Mouse (Mus musculus): Measurements from ENCODE around the gene Cep55. TPM values are rescaled to one million over a fixed set of nuclear protein-coding genes. Genes with fewer than 3 reads are reported as not detected.

Cep55 gene
- polyA plus RNA-seq, 1 experiment from 2014 or later: 1.9 TPM

DNA sequence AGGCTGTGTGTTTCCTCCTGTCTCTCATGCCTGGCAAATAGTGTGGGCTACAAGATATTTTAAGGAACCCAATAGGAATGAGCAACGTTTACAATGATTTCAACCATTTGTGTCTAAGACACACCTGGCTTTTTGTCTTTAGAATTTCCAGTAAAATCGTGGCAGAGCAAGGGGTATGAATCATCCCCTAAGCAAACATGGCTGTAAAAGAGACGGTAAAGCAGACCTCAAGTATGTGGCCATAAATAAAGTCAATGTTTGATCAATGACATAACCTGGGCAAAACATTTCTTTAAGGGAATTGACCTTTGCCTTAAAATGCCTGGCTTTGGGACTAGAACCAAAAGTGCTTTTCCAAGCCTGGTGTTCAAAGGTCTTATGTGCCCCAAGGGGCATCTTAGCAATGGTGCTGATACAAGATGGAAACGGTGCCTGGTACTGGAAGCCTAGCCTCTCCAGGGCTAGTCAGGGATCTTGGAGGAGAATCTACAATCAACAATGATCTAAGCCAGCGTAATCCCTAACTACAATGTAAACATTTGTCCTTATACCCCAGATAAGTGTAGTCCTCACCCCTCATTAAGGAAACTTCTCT is 28.2 kb downstream of the Cep55 start:
- 31% methylated on average over 5 of the region's 5 CpGs for WGBS

DNA sequence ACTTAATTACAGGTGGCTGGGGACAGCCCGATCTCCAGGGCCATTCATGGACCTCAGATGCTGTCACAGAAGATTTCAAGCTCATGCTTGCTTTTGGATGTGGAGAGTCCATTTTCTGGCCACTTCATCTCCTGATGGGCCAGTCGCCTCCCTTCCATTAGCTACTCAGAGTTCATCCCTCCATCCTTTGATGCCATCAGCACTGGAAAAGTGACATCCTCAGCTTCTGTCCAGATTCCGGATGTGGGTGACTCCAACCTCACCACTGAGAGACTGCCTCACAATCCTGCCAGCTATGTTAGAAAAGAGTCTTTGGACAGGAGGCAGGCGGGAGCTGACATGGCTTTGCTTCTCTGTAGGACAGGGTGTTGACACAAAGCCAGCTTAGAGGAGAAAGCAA is 31.0 kb downstream of the Cep55 start:
- WGBS: 79% methylated on average over 4 of the region's 4 CpGs
- Histone ChIP-seq H3K4me1 (ENCODE audit: insufficient read depth, low read depth, low read length) (no peaks in the 10 kb centered on the region), H3K27ac (ENCODE audit: low read length) (no peak overlapping the region), H3K27me3 (replicated peaks; ENCODE audit: insufficient read depth, low read length) (no peaks in the 10 kb centered on the region), H3K4me2 (replicated peaks; ENCODE audit: low read depth, low read length) (no peak overlapping the region), H3K4me3 (ENCODE audit: low read depth, low read length) (no peak overlapping the region), H3K9me3 (ENCODE audit: low read length) (no peaks in the 10 kb centered on the region), H3K36me3 (ENCODE audit: insufficient read depth, low read length) (no peaks in the 10 kb centered on the region), H3K9ac (replicated peaks; ENCODE audit: low read depth) (no peak overlapping the region)
- ATAC-seq (no peak), DNase-seq (ENCODE audit: low spot score) (no peak)
- TF ChIP-seq CTCF (IDR thresholded peaks at IDR 0.05): no peak

More for the DNA sequence above, 28.2 kb downstream of the Cep55 start:
- ATAC-seq (no peak), DNase-seq (ENCODE audit: low spot score) (no peak)
- Histone ChIP-seq H3K36me3 (ENCODE audit: insufficient read depth, low read length) (no peaks in the 10 kb centered on the region), H3K27ac (ENCODE audit: low read length) (no peak overlapping the region), H3K4me1 (ENCODE audit: insufficient read depth, low read depth, low read length) (no peaks in the 10 kb centered on the region), H3K9ac (replicated peaks; ENCODE audit: low read depth) (no peak overlapping the region), H3K27me3 (replicated peaks; ENCODE audit: insufficient read depth, low read length) (no peaks in the 10 kb centered on the region), H3K4me2 (replicated peaks; ENCODE audit: low read depth, low read length) (no peak overlapping the region), H3K9me3 (ENCODE audit: low read length) (no peaks in the 10 kb centered on the region), H3K4me3 (ENCODE audit: low read depth, low read length) (no peak overlapping the region)
- TF ChIP-seq CTCF (IDR thresholded peaks at IDR 0.05): no peak
- TF ChIP-seq EP300 (IDR thresholded peaks at IDR 0.05): no peak

DNA sequence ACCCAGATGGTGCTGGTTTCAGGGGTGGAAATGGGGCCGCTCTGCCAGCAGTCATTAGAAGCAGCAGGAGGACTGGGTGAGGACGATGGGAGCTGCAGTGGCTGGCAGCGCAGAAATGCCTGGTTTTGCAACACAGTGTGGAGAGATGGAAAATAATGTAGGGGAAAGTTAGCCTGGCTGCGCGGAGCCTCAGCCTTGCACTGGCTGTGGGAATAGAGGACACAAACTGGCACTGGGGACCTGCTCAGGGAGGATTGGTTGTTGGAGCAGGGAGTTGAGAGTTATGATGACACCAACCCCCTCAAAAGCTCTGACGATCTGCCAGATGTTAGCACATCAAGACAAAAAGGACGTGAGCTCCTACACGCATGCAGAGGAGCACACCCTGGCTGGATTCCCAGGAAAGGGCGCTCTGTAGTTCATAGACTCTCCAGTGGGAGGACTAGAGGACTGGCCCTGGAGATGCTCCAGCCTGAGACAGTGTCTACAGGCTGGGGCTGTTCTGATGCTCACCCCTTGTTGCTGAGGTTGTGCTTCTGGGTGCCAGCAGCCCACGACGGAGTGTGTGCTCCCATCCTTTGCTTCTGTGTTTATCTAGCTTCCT is 32.2 kb downstream of the Cep55 start:
- Histone ChIP-seq H3K36me3 (ENCODE audit: insufficient read depth, low read length) (no peaks in the 10 kb centered on the region), H3K4me1 (ENCODE audit: insufficient read depth, low read depth, low read length) (no peaks in the 10 kb centered on the region), H3K9ac (replicated peaks; ENCODE audit: low read depth) (no peak overlapping the region), H3K9me3 (ENCODE audit: low read length) (no peaks in the 10 kb centered on the region), H3K4me3 (ENCODE audit: low read depth, low read length) (no peak overlapping the region), H3K27me3 (replicated peaks; ENCODE audit: insufficient read depth, low read length) (no peaks in the 10 kb centered on the region), H3K4me2 (replicated peaks; ENCODE audit: low read depth, low read length) (no peak overlapping the region), H3K27ac (ENCODE audit: low read length) (no peak overlapping the region)
- DNase-seq (ENCODE audit: low spot score) (peak; percentile 77), ATAC-seq (peak; percentile 77)
- 45% methylated on average over 11 of the region's 11 CpGs for WGBS
- no peak for TF ChIP-seq EP300 (IDR thresholded peaks at IDR 0.05)
- peak; percentile 73 for TF ChIP-seq CTCF (IDR thresholded peaks at IDR 0.05)

DNA sequence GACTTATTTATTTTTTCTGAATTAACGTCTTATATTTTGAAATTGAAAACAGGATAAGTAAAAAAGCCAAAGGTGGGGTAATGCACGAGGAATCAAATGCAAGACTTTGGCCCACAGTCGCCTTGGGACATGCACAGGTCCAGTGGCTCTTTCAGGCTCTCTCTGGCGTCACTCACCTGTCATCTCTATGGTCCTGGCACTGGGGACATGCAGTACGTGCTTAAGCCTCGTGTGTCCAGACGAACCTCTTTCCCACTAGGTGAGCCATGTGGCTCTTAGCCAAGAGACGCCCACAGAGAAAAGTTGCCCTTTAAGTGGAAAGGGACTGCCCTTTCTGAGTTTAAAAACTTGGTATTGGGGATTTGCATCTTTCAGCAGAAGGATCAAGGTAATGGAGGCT is 34.5 kb downstream of the Cep55 start:
- TF ChIP-seq CTCF (IDR thresholded peaks at IDR 0.05): no peak
- no peak overlapping the region for H3K4me3 ChIP-seq (ENCODE audit: low read depth, low read length)
- H3K36me3 ChIP-seq (ENCODE audit: insufficient read depth, low read length): no peaks in the 10 kb centered on the region
- H3K4me1 ChIP-seq (ENCODE audit: insufficient read depth, low read depth, low read length): no peaks in the 10 kb centered on the region
- WGBS: 60% methylated on average over 8 of the region's 8 CpGs
- ATAC-seq (no peak), DNase-seq (ENCODE audit: low spot score) (no peak)
- no peak overlapping the region for H3K4me2 ChIP-seq (replicated peaks; ENCODE audit: low read depth, low read length)
- H3K9ac ChIP-seq (replicated peaks; ENCODE audit: low read depth): no peak overlapping the region
- no peaks in the 10 kb centered on the region for H3K9me3 ChIP-seq (ENCODE audit: low read length)
- no peak overlapping the region for H3K27ac ChIP-seq (ENCODE audit: low read length)
- no peaks in the 10 kb centered on the region for H3K27me3 ChIP-seq (replicated peaks; ENCODE audit: insufficient read depth, low read length)

DNA sequence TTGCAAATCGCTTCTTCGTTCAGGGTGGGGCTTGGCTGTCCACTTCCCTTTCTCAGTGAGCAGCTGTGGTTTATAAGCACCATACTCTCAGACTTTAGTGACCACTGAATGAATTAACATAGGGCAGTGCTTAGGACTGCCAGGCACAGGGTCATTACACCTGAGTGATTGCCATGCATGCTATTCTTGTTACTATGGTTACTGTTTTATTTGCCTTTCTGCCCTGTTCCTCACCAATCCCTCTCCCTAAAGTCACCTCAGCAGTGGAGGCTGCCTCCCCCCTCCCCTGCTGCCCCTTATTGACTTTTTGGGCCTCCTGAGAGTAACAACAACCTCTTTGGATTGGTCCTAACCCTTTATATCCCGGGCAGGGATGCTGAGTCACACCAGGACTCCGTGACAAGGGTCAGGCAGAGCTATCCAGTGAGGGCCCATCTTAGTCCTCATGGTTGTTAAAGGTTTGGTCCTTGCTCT is 36.7 kb downstream of the Cep55 start:
- no peak for TF ChIP-seq EP300 (IDR thresholded peaks at IDR 0.05)
- no peak for TF ChIP-seq CTCF (IDR thresholded peaks at IDR 0.05)
- ATAC-seq: peak; percentile 56
- no peak overlapping the region for H3K27ac ChIP-seq (ENCODE audit: low read length)

DNA sequence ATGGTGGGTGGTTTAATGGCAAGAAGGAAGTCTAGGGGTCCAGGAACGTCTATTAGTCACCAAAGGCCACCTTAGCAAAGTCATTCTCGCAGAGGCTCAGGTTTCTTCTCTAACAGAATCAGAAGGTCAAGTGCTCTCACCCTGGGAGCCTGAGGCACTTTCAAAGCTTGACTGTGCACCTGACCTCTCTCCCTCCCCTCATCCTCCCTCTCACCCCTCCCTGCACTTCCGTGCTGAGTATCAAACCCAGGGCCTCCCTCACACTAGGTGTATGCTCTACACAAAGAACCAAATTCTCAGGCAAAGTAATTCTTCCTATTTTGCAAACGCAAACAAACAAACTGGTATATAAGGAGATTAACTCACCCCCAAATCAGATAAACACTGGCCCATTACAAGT is 41.4 kb downstream of the Cep55 start:
- Histone ChIP-seq H3K27ac (ENCODE audit: low read length) (no peak overlapping the region), H3K4me3 (ENCODE audit: low read depth, low read length) (no peak overlapping the region), H3K4me1 (ENCODE audit: insufficient read depth, low read depth, low read length) (no peaks in the 10 kb centered on the region), H3K4me2 (replicated peaks; ENCODE audit: low read depth, low read length) (0 out of 2 replicates have a peak overlapping the region, but pooled peaks have one; percentile 49), H3K9me3 (ENCODE audit: low read length) (no peaks in the 10 kb centered on the region), H3K27me3 (replicated peaks; ENCODE audit: insufficient read depth, low read length) (peaks cover 17% of the 10 kb centered on the region), H3K36me3 (ENCODE audit: insufficient read depth, low read length) (no peaks in the 10 kb centered on the region), H3K9ac (replicated peaks; ENCODE audit: low read depth) (no peak overlapping the region)
- 14% methylated on average over 4 of the region's 4 CpGs for WGBS
- no peak for TF ChIP-seq EP300 (IDR thresholded peaks at IDR 0.05)
- TF ChIP-seq CTCF (IDR thresholded peaks at IDR 0.05): no peak
- ATAC-seq: peak; percentile 13; the same call in 1 of the 2 replicates
- peak; percentile 33 for DNase-seq (ENCODE audit: low spot score)

More for the DNA sequence above, 36.7 kb downstream of the Cep55 start:
- H3K4me1 ChIP-seq (ENCODE audit: insufficient read depth, low read depth, low read length): no peaks in the 10 kb centered on the region
- no peaks in the 10 kb centered on the region for H3K36me3 ChIP-seq (ENCODE audit: insufficient read depth, low read length)
- no peak overlapping the region for H3K9ac ChIP-seq (replicated peaks; ENCODE audit: low read depth)
- DNase-seq (ENCODE audit: low spot score): peak; percentile 27
- 42% methylated on average over 4 of the region's 4 CpGs for WGBS
- H3K9me3 ChIP-seq (ENCODE audit: low read length): no peaks in the 10 kb centered on the region
- no peak overlapping the region for H3K4me2 ChIP-seq (replicated peaks; ENCODE audit: low read depth, low read length)
- H3K4me3 ChIP-seq (ENCODE audit: low read depth, low read length): no peak overlapping the region
- H3K27me3 ChIP-seq (replicated peaks; ENCODE audit: insufficient read depth, low read length): 0 out of 2 replicates have a peak, but pooled peaks cover 8% of the 10 kb centered on the region
